Mouse (Mus musculus): ENCODE data around the gene Pik3c2b. TPM values are rescaled to one million over a fixed set of nuclear protein-coding genes. Genes with fewer than 3 reads are reported as not detected.

Pik3c2b gene
- polyA plus RNA-seq, 1 experiment from 2014 or later, result 6.5 TPM

GRCm38 (mm10) chr1:133119931-133120712, 74.7 kb downstream of the Pik3c2b start:
- DNase-seq (ENCODE audit: low spot score), result peak; percentile 39
- H3K36me3 ChIP-seq (replicated peaks; ENCODE audit: control insufficient read depth, insufficient read depth, low read depth, low read length), result no peaks in the 10 kb centered on the region
- no peaks in the 10 kb centered on the region for H3K27me3 ChIP-seq (ENCODE audit: control insufficient read depth, insufficient read depth, low read length)
- no peak overlapping the region for H3K27ac ChIP-seq (replicated peaks; ENCODE audit: low read depth, low read length)
- H3K4me2 ChIP-seq (ENCODE audit: low read depth, low read length), result no peak overlapping the region
- ATAC-seq (replicated peaks; ENCODE audit: insufficient number of reproducible peaks, low FRiP score, low TSS enrichment, low read depth), result no peak; the same call in 1 of the 2 replicates
- no peak overlapping the region for H3K4me3 ChIP-seq (ENCODE audit: low read depth, low read length)
- 63% methylated on average over 7 of the region's 7 CpGs for WGBS
- H3K9ac ChIP-seq (replicated peaks; ENCODE audit: low read length), result no peak overlapping the region
- H3K9me3 ChIP-seq (replicated peaks; ENCODE audit: control insufficient read depth, low read length), result no peaks in the 10 kb centered on the region
- H3K4me1 ChIP-seq (ENCODE audit: control insufficient read depth, insufficient read depth, low read length), result no peaks in the 10 kb centered on the region

- WGBS, result 62% methylated on average over 6 of the region's 6 CpGs
- H3K36me3 ChIP-seq (replicated peaks; ENCODE audit: control insufficient read depth, insufficient read depth, low read depth, low read length), result no peaks in the 10 kb centered on the region
- DNase-seq (ENCODE audit: low spot score), result no peak
- H3K4me2 ChIP-seq (ENCODE audit: low read depth, low read length), result no peak overlapping the region
- no peak overlapping the region for H3K9ac ChIP-seq (replicated peaks; ENCODE audit: low read length)
- H3K4me3 ChIP-seq (ENCODE audit: low read depth, low read length), result no peak overlapping the region
- H3K4me1 ChIP-seq (ENCODE audit: control insufficient read depth, insufficient read depth, low read length), result no peaks in the 10 kb centered on the region
- no peaks in the 10 kb centered on the region for H3K27me3 ChIP-seq (ENCODE audit: control insufficient read depth, insufficient read depth, low read length)
- no peak overlapping the region for H3K27ac ChIP-seq (replicated peaks; ENCODE audit: low read depth, low read length)
- ATAC-seq (replicated peaks; ENCODE audit: insufficient number of reproducible peaks, low FRiP score, low TSS enrichment, low read depth), result no peak
- H3K9me3 ChIP-seq (replicated peaks; ENCODE audit: control insufficient read depth, low read length), result no peaks in the 10 kb centered on the region
Observed at GRCm38 (mm10) chr1:133121246-133121645, 75.8 kb downstream of the Pik3c2b start.

- DNase-seq (ENCODE audit: low spot score), result no peak
- H3K27me3 ChIP-seq (ENCODE audit: control insufficient read depth, insufficient read depth, low read length), result no peaks in the 10 kb centered on the region
- no peaks in the 10 kb centered on the region for H3K4me1 ChIP-seq (ENCODE audit: control insufficient read depth, insufficient read depth, low read length)
- no peaks in the 10 kb centered on the region for H3K36me3 ChIP-seq (replicated peaks; ENCODE audit: control insufficient read depth, insufficient read depth, low read depth, low read length)
- H3K9ac ChIP-seq (replicated peaks; ENCODE audit: low read length), result no peak overlapping the region
- H3K9me3 ChIP-seq (replicated peaks; ENCODE audit: control insufficient read depth, low read length), result no peaks in the 10 kb centered on the region
- no peak overlapping the region for H3K4me3 ChIP-seq (ENCODE audit: low read depth, low read length)
- ATAC-seq (replicated peaks; ENCODE audit: insufficient number of reproducible peaks, low FRiP score, low TSS enrichment, low read depth), result no peak
- H3K27ac ChIP-seq (replicated peaks; ENCODE audit: low read depth, low read length), result no peak overlapping the region
- H3K4me2 ChIP-seq (ENCODE audit: low read depth, low read length), result no peak overlapping the region
- WGBS, result 81% methylated on average over 6 of the region's 6 CpGs
Observed at GRCm38 (mm10) chr1:133124137-133124536, 78.7 kb downstream of the Pik3c2b start.

- H3K9me3 ChIP-seq (replicated peaks; ENCODE audit: control insufficient read depth, low read length), result no peaks in the 10 kb centered on the region
Observed at GRCm38 (mm10) chr1:133125640-133126364, 80.3 kb downstream of the Pik3c2b start.

GRCm38 (mm10) chr1:133126365-133126740, 80.9 kb downstream of the Pik3c2b start:
- DNase-seq (ENCODE audit: low spot score) (no peak), ATAC-seq (replicated peaks; ENCODE audit: insufficient number of reproducible peaks, low FRiP score, low TSS enrichment, low read depth) (no peak)
- Histone ChIP-seq H3K36me3 (replicated peaks; ENCODE audit: control insufficient read depth, insufficient read depth, low read depth, low read length) (no peaks in the 10 kb centered on the region), H3K4me1 (ENCODE audit: control insufficient read depth, insufficient read depth, low read length) (no peaks in the 10 kb centered on the region), H3K27ac (replicated peaks; ENCODE audit: low read depth, low read length) (no peak overlapping the region), H3K4me2 (ENCODE audit: low read depth, low read length) (no peak overlapping the region), H3K27me3 (ENCODE audit: control insufficient read depth, insufficient read depth, low read length) (no peaks in the 10 kb centered on the region), H3K9me3 (replicated peaks; ENCODE audit: control insufficient read depth, low read length) (no peaks in the 10 kb centered on the region), H3K4me3 (ENCODE audit: low read depth, low read length) (no peak overlapping the region), H3K9ac (replicated peaks; ENCODE audit: low read length) (no peak overlapping the region)
- WGBS, result 70% methylated on average over 4 of the region's 4 CpGs

More at GRCm38 (mm10) chr1:133125640-133126364, 80.3 kb downstream of the Pik3c2b start:
- H3K4me1 ChIP-seq (ENCODE audit: control insufficient read depth, insufficient read depth, low read length), result no peaks in the 10 kb centered on the region
- DNase-seq (ENCODE audit: low spot score) (no peak), ATAC-seq (replicated peaks; ENCODE audit: insufficient number of reproducible peaks, low FRiP score, low TSS enrichment, low read depth) (no peak)
- H3K4me3 ChIP-seq (ENCODE audit: low read depth, low read length), result no peak overlapping the region
- no peaks in the 10 kb centered on the region for H3K36me3 ChIP-seq (replicated peaks; ENCODE audit: control insufficient read depth, insufficient read depth, low read depth, low read length)
- H3K4me2 ChIP-seq (ENCODE audit: low read depth, low read length), result no peak overlapping the region
- H3K9ac ChIP-seq (replicated peaks; ENCODE audit: low read length), result no peak overlapping the region
- WGBS, result 88% methylated on average over 9 of the region's 9 CpGs
- no peaks in the 10 kb centered on the region for H3K27me3 ChIP-seq (ENCODE audit: control insufficient read depth, insufficient read depth, low read length)
- no peak overlapping the region for H3K27ac ChIP-seq (replicated peaks; ENCODE audit: low read depth, low read length)

- WGBS, result 48% methylated on average over 9 of the region's 9 CpGs
- H3K27me3 ChIP-seq (ENCODE audit: control insufficient read depth, insufficient read depth, low read length), result no peaks in the 10 kb centered on the region
Observed at GRCm38 (mm10) chr1:133127328-133127727, 81.9 kb downstream of the Pik3c2b start.

GRCm38 (mm10) chr1:133129471-133130221, 84.2 kb downstream of the Pik3c2b start:
- no peak overlapping the region for H3K4me2 ChIP-seq (ENCODE audit: low read depth, low read length)
- H3K4me3 ChIP-seq (ENCODE audit: low read depth, low read length), result no peak overlapping the region
- WGBS, result 16% methylated on average over 16 of the region's 16 CpGs

More at GRCm38 (mm10) chr1:133127328-133127727, 81.9 kb downstream of the Pik3c2b start:
- no peaks in the 10 kb centered on the region for H3K36me3 ChIP-seq (replicated peaks; ENCODE audit: control insufficient read depth, insufficient read depth, low read depth, low read length)
- ATAC-seq (replicated peaks; ENCODE audit: insufficient number of reproducible peaks, low FRiP score, low TSS enrichment, low read depth), result no peak
- no peak overlapping the region for H3K9ac ChIP-seq (replicated peaks; ENCODE audit: low read length)
- no peak overlapping the region for H3K27ac ChIP-seq (replicated peaks; ENCODE audit: low read depth, low read length)
- no peaks in the 10 kb centered on the region for H3K4me1 ChIP-seq (ENCODE audit: control insufficient read depth, insufficient read depth, low read length)
- DNase-seq (ENCODE audit: low spot score), result no peak
- H3K4me2 ChIP-seq (ENCODE audit: low read depth, low read length), result no peak overlapping the region
- H3K9me3 ChIP-seq (replicated peaks; ENCODE audit: control insufficient read depth, low read length), result no peaks in the 10 kb centered on the region
- H3K4me3 ChIP-seq (ENCODE audit: low read depth, low read length), result no peak overlapping the region

More at GRCm38 (mm10) chr1:133129471-133130221, 84.2 kb downstream of the Pik3c2b start:
- Histone ChIP-seq H3K27me3 (ENCODE audit: control insufficient read depth, insufficient read depth, low read length) (no peaks in the 10 kb centered on the region), H3K27ac (replicated peaks; ENCODE audit: low read depth, low read length) (no peak overlapping the region), H3K36me3 (replicated peaks; ENCODE audit: control insufficient read depth, insufficient read depth, low read depth, low read length) (no peaks in the 10 kb centered on the region), H3K9ac (replicated peaks; ENCODE audit: low read length) (peak overlapping the region; percentile 22; the same call in 1 of the 2 replicates), H3K9me3 (replicated peaks; ENCODE audit: control insufficient read depth, low read length) (no peaks in the 10 kb centered on the region), H3K4me1 (ENCODE audit: control insufficient read depth, insufficient read depth, low read length) (peaks cover 4% of the 10 kb centered on the region; the same call in 1 of the 2 replicates)
- no peak for ATAC-seq (replicated peaks; ENCODE audit: insufficient number of reproducible peaks, low FRiP score, low TSS enrichment, low read depth)
- peak; percentile 20 for DNase-seq (ENCODE audit: low spot score)

All from embryonic facial prominence, embryonic 11.5 days (tissue).